Mouse (Mus musculus) kidney, embryonic 14.5 days (tissue): ENCODE measurements around the gene Pde10a. TPM values are rescaled to one million over a fixed set of nuclear protein-coding genes. Genes with fewer than 3 reads are reported as not detected.
A peak's percentile ranks its signal among the peaks of the same experiment; 100 is the strongest.

Experiments used
- ATAC-seq: fragments of 200-750 bp; cut with Nextera tagmentation; 2 replicates; pipeline ENCODE4 v1.8.0; 2017; ENCODE audit warnings: moderate number of reproducible peaks, mild to moderate bottlenecking, moderate TSS enrichment, moderate library complexity; ENCODE audit not compliant: low FRiP score, low TSS enrichment
- H3K27ac ChIP-seq: fragments of 300-500 bp; sonication (generic); 2 replicates; pipeline ENCODE4 v1.5.1; 2014; ENCODE audit warnings: low read depth, mild to moderate bottlenecking, low read length, moderate library complexity, mixed read lengths
- H3K27me3 ChIP-seq: fragments of 300-500 bp; sonication (generic); 2 replicates; pipeline ENCODE4 v1.6.1; 2014; ENCODE audit warnings: mild to moderate bottlenecking, low read length; ENCODE audit not compliant: control insufficient read depth, insufficient read depth
- H3K36me3 ChIP-seq: fragments of 300-500 bp; sonication (generic); 2 replicates; pipeline ENCODE4 v1.6.1; 2014; ENCODE audit warnings: low read length, mixed read lengths; ENCODE audit not compliant: control insufficient read depth, insufficient read depth
- H3K4me1 ChIP-seq: fragments of 300-500 bp; sonication (generic); 2 replicates; pipeline ENCODE4 v1.6.1; 2014; ENCODE audit warnings: low read length, mixed read lengths; ENCODE audit not compliant: control insufficient read depth, insufficient read depth
- H3K4me2 ChIP-seq: fragments of 300-500 bp; sonication (generic); replicated peaks from 2 replicates; pipeline ENCODE4 v1.6.1; 2014; ENCODE audit warnings: low read depth, mild to moderate bottlenecking, low read length
- H3K4me3 ChIP-seq: fragments of 300-500 bp; sonication (generic); 2 replicates; pipeline ENCODE4 v1.5.1; 2014; ENCODE audit warnings: mild to moderate bottlenecking, low read length
- H3K9ac ChIP-seq: fragments of 300-500 bp; sonication (generic); 2 replicates; pipeline ENCODE4 v1.6.1; 2014; ENCODE audit warnings: low read depth, mild to moderate bottlenecking, low read length, moderate library complexity
- H3K9me3 ChIP-seq: fragments of 300-500 bp; sonication (generic); 2 replicates; pipeline ENCODE4 v1.6.1; 2016; ENCODE audit warnings: low read length; ENCODE audit not compliant: control insufficient read depth
- WGBS: fragments of 180-500 bp; shearing (Covaris S2); extraction: QIAGEN DNeasy Blood & Tissue Kit; methylation state at CpG from one replicate; pipeline ENCODE4 v1.1.7; 2014; 5-methylcytosine and 5-hydroxymethylcytosine counted together
- polyA plus RNA-seq: library from polyadenylated mRNA; unstranded; fragments of >200 nt; fragmentation: Nextera tagmentation; extraction: Ambion mirVana; gene quantifications from 2 replicates; pipeline ENCODE4 v1.2.1, GENCODE M21; 2014

Pde10a gene
- polyA plus RNA-seq = 1.8 and 2.3 TPM in 2 replicates

DNA sequence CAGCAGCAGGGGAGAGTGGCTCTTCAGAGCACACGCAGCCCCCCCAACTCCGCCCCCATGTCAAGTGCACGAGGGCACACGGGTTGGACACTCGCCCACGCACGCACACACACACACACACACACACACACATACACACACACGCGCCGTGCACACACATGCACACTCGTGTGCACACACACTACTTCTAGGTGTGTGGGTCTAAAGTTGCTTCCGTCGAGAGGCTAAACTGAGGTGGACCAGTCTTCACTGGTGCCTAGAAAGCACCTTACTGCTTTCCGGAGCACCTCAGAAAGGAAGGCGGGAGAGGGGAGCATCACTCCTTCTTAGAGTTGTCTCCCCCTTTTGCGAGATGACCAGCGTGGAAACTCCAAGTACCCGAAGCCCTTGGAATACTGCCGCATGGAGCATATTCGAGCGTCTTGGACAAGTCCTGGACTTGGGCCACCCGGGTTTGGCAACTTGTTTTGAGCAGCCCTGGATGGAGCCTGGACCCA is at the start of gene Pde10a:
Gene Pde10a, plus strand, starts transcription at position 148 of the 497 bp plus-strand sequence.
- H3K36me3 ChIP-seq = no peaks in the 10 kb centered on the region
- WGBS = 2% methylated on average over 22 of the region's 22 CpGs
- H3K4me2 ChIP-seq = peak within 1 kb of the TSS; percentile 93
- H3K9me3 ChIP-seq = no peaks in the 10 kb centered on the region
- H3K9ac ChIP-seq = peak within 1 kb of the TSS; percentile 52
- no peak within 1 kb of the TSS for H3K27ac ChIP-seq
- H3K4me1 ChIP-seq = peaks cover 16% of the 10 kb centered on the region
- H3K4me3 ChIP-seq = peak within 1 kb of the TSS; percentile 44
- H3K27me3 ChIP-seq = peaks cover 29% of the 10 kb centered on the region
- ATAC-seq = peak; percentile 61

DNA sequence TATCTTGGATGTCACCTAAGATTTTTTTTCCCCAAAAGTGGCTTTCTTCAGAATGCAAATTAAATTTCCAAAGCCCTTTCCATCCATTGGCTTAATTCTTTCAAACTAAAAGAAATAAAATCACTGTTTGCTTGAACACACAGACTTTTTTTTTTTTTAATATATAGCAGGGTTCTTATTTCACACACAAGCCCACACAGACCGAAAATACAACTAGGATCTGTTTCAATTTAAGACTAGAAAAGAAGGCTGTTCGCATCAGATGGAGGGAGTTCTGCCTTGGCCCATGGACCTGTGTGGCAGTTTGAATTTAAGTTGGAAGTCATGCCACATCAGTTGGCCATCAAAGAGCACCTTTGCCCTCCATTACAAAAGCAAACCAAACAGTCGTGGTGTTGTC is 46.6 kb upstream of the Pde10a start:
- H3K36me3 ChIP-seq = no peaks in the 10 kb centered on the region
- no peaks in the 10 kb centered on the region for H3K9me3 ChIP-seq
- H3K4me2 ChIP-seq = no peak overlapping the region
- peaks cover 8% of the 10 kb centered on the region; the same call in 1 of the 2 replicates for H3K4me1 ChIP-seq
- no peak overlapping the region for H3K9ac ChIP-seq
- ATAC-seq = no peak
- WGBS = 70% methylated on average over 3 of the region's 3 CpGs
- H3K4me3 ChIP-seq = no peak overlapping the region
- H3K27ac ChIP-seq = no peak overlapping the region
- H3K27me3 ChIP-seq = no peaks in the 10 kb centered on the region

DNA sequence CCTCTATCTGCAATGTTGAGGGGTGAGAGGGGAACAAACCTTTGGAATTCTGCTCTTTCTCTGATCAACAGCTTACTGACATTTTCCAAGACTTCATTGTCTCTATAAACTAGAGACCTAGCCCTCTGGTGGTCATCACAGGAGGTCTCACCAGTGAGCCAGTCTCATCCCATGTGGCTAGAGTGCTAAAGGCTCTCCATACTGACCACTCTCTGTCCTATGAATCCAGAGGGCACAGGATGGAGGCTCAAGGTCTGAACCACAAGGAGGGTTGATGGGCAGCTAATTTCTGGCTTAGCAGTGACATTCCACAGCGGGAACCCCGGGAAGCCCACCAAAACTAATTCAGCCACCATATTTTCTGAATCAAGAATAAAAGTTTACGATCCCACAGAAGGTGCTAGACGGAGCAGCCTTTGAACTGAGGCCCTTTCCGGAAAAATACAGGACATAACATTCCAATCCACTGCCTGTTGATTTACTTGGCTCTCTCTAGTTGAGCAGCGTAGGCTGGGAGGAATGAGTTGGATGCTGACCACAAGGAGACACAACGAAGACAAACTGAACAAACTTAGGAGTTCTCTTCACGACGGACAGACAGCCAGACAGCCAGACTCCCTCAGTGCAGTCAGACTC is 45.6 kb upstream of the Pde10a start:
- H3K4me1 ChIP-seq = peaks cover 8% of the 10 kb centered on the region; the same call in 1 of the 2 replicates
- H3K9me3 ChIP-seq = no peaks in the 10 kb centered on the region
- H3K27me3 ChIP-seq = no peaks in the 10 kb centered on the region
- no peak overlapping the region for H3K27ac ChIP-seq
- no peak overlapping the region for H3K9ac ChIP-seq
- peak; percentile 76; the same call in 1 of the 2 replicates for ATAC-seq
- no peaks in the 10 kb centered on the region for H3K36me3 ChIP-seq
- H3K4me2 ChIP-seq = no peak overlapping the region
- H3K4me3 ChIP-seq = no peak overlapping the region
- WGBS = 28% methylated on average over 9 of the region's 9 CpGs

DNA sequence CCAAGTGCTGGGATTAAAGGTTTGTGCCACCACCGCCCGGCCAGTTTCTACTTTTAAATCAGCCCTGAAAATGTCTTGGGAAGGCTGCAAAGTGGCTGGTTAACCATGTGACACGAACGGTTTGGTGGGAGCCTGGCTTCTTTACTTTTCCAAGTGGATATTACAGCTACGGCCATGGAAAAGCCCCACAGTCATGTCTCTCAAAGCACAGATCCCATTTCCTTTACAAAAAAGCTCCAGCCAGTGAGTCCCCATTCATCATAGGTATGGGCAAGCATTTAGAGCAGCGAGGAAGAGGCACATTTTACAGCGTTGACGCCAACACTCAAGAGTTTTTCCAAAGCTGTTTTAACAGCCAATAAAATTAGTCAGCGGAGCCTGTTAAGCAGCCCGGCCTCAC is 43.4 kb upstream of the Pde10a start:
- Histone ChIP-seq H3K27me3 (no peaks in the 10 kb centered on the region), H3K4me1 (peaks cover 8% of the 10 kb centered on the region; the same call in 1 of the 2 replicates), H3K27ac (no peak overlapping the region), H3K36me3 (no peaks in the 10 kb centered on the region), H3K9ac (no peak overlapping the region), H3K4me2 (no peak overlapping the region), H3K4me3 (no peak overlapping the region), H3K9me3 (no peaks in the 10 kb centered on the region)
- no peak for ATAC-seq
- 57% methylated on average over 10 of the region's 10 CpGs for WGBS

DNA sequence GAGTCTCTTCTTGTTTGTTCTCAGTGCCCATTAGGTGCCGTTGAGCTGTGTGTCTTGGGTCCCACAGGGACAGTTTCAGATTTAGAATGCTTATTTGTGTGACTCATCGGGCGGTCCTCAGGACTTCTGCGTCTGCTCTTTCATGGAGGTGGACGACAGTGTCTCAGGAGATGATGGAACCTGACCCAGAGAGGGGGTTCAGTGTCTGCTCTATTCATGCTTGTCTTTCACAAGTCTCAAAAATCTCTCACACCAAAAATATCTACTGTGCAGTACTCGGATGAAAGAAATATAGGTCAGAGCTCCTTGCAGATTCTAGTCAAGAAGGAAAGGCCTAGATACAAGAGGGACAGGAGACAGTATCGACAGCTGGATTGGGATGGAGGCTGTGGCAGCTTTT is 42.3 kb upstream of the Pde10a start:
- H3K27ac ChIP-seq = no peak overlapping the region
- no peak for ATAC-seq
- H3K4me1 ChIP-seq = peaks cover 8% of the 10 kb centered on the region; the same call in 1 of the 2 replicates
- H3K9ac ChIP-seq = no peak overlapping the region
- H3K9me3 ChIP-seq = no peaks in the 10 kb centered on the region
- H3K4me2 ChIP-seq = no peak overlapping the region
- no peak overlapping the region for H3K4me3 ChIP-seq
- WGBS = 70% methylated on average over 7 of the region's 7 CpGs
- H3K36me3 ChIP-seq = no peaks in the 10 kb centered on the region
- H3K27me3 ChIP-seq = no peaks in the 10 kb centered on the region

DNA sequence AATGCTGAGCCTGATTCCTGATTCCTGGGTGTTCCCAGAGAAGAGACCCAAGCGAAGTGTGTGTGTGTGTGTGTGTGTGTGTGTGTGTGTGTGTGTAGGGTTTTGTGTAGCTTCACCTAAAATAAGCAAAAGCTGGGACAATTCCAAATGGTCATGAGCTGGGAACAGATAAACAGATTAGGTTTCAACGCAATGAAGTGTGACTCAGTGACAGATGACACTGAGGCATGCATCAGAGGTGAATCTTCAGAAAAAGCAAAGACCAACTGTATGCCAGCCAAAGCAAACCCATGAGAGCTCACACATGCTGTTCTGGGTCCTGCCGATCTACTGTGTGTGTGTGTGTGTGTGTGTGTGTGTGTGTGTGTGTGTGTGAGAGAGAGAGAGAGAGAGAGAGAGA is 40.9 kb upstream of the Pde10a start:
- Histone ChIP-seq H3K36me3 (no peaks in the 10 kb centered on the region), H3K27me3 (no peaks in the 10 kb centered on the region), H3K27ac (no peak overlapping the region), H3K9me3 (no peaks in the 10 kb centered on the region), H3K4me2 (no peak overlapping the region), H3K4me1 (peaks cover 8% of the 10 kb centered on the region; the same call in 1 of the 2 replicates), H3K9ac (no peak overlapping the region), H3K4me3 (no peak overlapping the region)
- no peak for ATAC-seq
- 32% methylated on average over 3 of the region's 3 CpGs for WGBS

DNA sequence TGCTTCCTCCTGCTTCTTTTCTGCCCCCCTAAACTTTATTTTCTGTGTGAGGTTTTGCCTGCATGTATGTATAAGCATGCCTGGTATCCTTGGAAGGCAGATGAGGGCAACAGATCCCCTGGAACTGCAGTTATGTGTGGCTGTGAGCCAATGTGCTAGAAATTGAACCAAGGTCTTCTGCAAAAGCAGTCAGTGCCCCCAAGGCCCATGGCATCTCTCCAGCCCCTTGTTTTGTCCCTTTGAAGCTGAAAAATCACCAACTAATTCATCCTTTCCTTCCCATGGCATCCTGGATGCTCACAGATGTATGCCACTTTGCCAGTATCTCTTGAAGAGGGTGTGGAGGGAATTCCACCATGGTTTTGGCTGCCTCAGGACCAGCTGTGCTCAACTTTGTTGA is 40.0 kb upstream of the Pde10a start:
- Histone ChIP-seq H3K4me1 (peaks cover 4% of the 10 kb centered on the region; the same call in 1 of the 2 replicates), H3K9ac (no peak overlapping the region), H3K27me3 (no peaks in the 10 kb centered on the region), H3K27ac (no peak overlapping the region), H3K4me3 (no peak overlapping the region), H3K4me2 (no peak overlapping the region), H3K9me3 (no peaks in the 10 kb centered on the region), H3K36me3 (no peaks in the 10 kb centered on the region)
- no peak for ATAC-seq

DNA sequence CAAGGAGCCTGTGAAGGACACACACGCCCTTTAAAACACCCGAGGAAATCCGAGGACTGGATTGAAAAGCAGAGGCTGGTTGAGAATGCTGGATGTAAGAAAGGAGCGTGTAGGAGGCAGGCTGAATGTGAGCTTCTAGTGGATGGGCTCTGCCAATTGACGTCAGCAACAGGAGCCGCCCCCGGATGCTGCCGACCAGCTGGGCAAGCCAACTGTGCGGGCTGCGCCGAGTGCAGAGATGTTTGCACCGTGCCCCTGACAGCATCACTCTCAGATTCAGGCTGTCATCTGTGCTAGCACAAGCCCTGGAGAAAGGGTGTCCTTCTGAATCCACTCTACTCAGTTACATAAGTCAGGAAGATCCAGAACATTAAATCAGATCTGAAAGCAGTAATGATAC is 37.3 kb upstream of the Pde10a start:
- H3K4me3 ChIP-seq = no peak overlapping the region
- H3K9me3 ChIP-seq = no peaks in the 10 kb centered on the region
- no peak overlapping the region for H3K9ac ChIP-seq
- ATAC-seq = 0 out of 2 replicates have a peak, but pooled peaks have one; percentile 46
- WGBS = 27% methylated on average over 12 of the region's 12 CpGs
- no peak overlapping the region for H3K27ac ChIP-seq
- no peaks in the 10 kb centered on the region for H3K36me3 ChIP-seq
- H3K4me1 ChIP-seq = no peaks in the 10 kb centered on the region
- H3K27me3 ChIP-seq = no peaks in the 10 kb centered on the region
- H3K4me2 ChIP-seq = peak overlapping the region; percentile 16

DNA sequence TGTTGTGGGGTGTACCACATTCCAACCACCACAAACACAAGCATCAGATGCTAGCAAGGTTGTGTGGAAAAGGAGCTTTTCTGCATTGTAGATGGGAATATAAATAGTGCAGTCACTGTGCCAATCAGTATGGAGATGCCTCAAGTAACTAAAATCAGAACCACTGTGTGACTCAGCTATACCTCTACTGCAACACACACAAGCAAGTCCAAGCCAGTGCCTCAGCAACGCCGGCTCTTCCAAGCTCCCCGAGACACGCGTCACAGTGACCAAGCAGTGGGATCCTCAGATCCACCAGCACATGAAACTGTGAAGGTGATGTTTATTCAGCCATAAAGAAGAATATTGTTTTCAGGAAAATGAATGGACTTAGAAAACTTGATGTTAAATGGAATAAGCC is 34.2 kb upstream of the Pde10a start:
- 90% methylated on average over 5 of the region's 5 CpGs for WGBS
- H3K4me1 ChIP-seq = no peaks in the 10 kb centered on the region
- no peaks in the 10 kb centered on the region for H3K9me3 ChIP-seq
- no peaks in the 10 kb centered on the region for H3K27me3 ChIP-seq
- no peak overlapping the region for H3K9ac ChIP-seq
- H3K27ac ChIP-seq = no peak overlapping the region
- no peak for ATAC-seq
- no peaks in the 10 kb centered on the region for H3K36me3 ChIP-seq
- H3K4me2 ChIP-seq = no peak overlapping the region
- H3K4me3 ChIP-seq = no peak overlapping the region
